Mouse (Mus musculus): Measurements from ENCODE around the gene Cd99l2. TPM values are rescaled to one million over a fixed set of nuclear protein-coding genes. Genes with fewer than 3 reads are reported as not detected.
"Not testable (repeated sequence)": the region's sequence is repeated elsewhere in the genome, so short reads cannot be mapped to it uniquely, and the experiment has no call there.

The Cd99l2 gene
- polyA plus RNA-seq, 1 experiment: 1.8 TPM

- WGBS: 74% methylated on average over 1 of the region's 1 CpGs
- no peak overlapping the region for H3K27ac ChIP-seq (ENCODE audit: insufficient read depth, low read depth, low read length)
- no peaks in the 10 kb centered on the region for H3K36me3 ChIP-seq (ENCODE audit: control insufficient read depth, insufficient read depth, low read length)
- H3K27me3 ChIP-seq (ENCODE audit: control insufficient read depth, insufficient read depth, low read length): no peaks in the 10 kb centered on the region
- TF ChIP-seq POLR2A (IDR thresholded peaks at IDR 0.05; ENCODE audit: low read depth, low read length) (no peak), CTCF (IDR thresholded peaks at IDR 0.05; ENCODE audit: extremely low read depth, insufficient read length, insufficient replicate concordance, low read depth, low read length) (no peak)
- 0 out of 2 replicates have a peak, but pooled peaks cover 1% of the 10 kb centered on the region for H3K4me1 ChIP-seq (ENCODE audit: control insufficient read depth, insufficient read depth, insufficient read length, low read length)
- H3K4me3 ChIP-seq (ENCODE audit: low read depth, low read length): no peak overlapping the region
These were observed 34.8 kb upstream of the Cd99l2 start for GRCm38 (mm10) chrX:71527461-71527860.

GRCm38 (mm10) chrX:71525593-71526299 lies 33.1 kb upstream of the Cd99l2 start:
- Histone ChIP-seq H3K4me1 (ENCODE audit: control insufficient read depth, insufficient read depth, insufficient read length, low read length) (0 out of 2 replicates have a peak, but pooled peaks cover 1% of the 10 kb centered on the region), H3K27ac (ENCODE audit: insufficient read depth, low read depth, low read length) (no peak overlapping the region), H3K27me3 (ENCODE audit: control insufficient read depth, insufficient read depth, low read length) (no peaks in the 10 kb centered on the region), H3K36me3 (ENCODE audit: control insufficient read depth, insufficient read depth, low read length) (no peaks in the 10 kb centered on the region), H3K4me3 (ENCODE audit: low read depth, low read length) (no peak overlapping the region)
- TF ChIP-seq POLR2A (IDR thresholded peaks at IDR 0.05; ENCODE audit: low read depth, low read length) (no peak), CTCF (IDR thresholded peaks at IDR 0.05; ENCODE audit: extremely low read depth, insufficient read length, insufficient replicate concordance, low read depth, low read length) (no peak)
- WGBS: 22% methylated on average over 3 of the region's 3 CpGs

- Histone ChIP-seq H3K27ac (ENCODE audit: insufficient read depth, low read depth, low read length) (no peak overlapping the region), H3K27me3 (ENCODE audit: control insufficient read depth, insufficient read depth, low read length) (no peaks in the 10 kb centered on the region), H3K36me3 (ENCODE audit: control insufficient read depth, insufficient read depth, low read length) (no peaks in the 10 kb centered on the region), H3K4me1 (ENCODE audit: control insufficient read depth, insufficient read depth, insufficient read length, low read length) (0 out of 2 replicates have a peak, but pooled peaks cover 1% of the 10 kb centered on the region), H3K4me3 (ENCODE audit: low read depth, low read length) (no peak overlapping the region)
- TF ChIP-seq CTCF (IDR thresholded peaks at IDR 0.05; ENCODE audit: extremely low read depth, insufficient read length, insufficient replicate concordance, low read depth, low read length): no peak
- 58% methylated on average over 2 of the region's 2 CpGs for WGBS
These were observed 31.7 kb upstream of the Cd99l2 start for GRCm38 (mm10) chrX:71524310-71524709.

DNA sequence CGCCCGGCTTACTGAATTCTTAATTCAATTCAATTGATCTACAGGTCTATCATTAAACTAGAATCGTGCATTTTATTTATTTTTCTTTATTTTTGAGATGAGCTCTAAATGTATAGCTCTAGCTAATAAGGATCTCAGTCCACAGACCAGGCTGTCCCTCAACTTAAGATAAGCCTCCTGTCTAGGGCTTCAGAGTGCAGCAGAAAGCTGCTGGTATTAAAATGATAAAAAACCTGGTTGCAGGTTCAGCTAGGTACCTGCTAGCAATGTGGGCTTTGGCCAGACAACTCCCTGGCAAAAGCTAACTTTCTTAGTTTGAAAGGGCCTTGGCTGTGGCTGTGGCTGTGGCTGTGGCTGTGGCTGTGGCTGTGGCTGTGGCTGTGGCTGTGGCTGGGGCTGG lies 30.2 kb upstream of the Cd99l2 start:
- H3K36me3 ChIP-seq (ENCODE audit: control insufficient read depth, insufficient read depth, low read length): no peaks in the 10 kb centered on the region
- no peak overlapping the region for H3K4me3 ChIP-seq (ENCODE audit: low read depth, low read length)
- no peak overlapping the region for H3K27ac ChIP-seq (ENCODE audit: insufficient read depth, low read depth, low read length)
- 94% methylated on average over 3 of the region's 3 CpGs for WGBS
- no peaks in the 10 kb centered on the region for H3K4me1 ChIP-seq (ENCODE audit: control insufficient read depth, insufficient read depth, insufficient read length, low read length)
- no peaks in the 10 kb centered on the region for H3K27me3 ChIP-seq (ENCODE audit: control insufficient read depth, insufficient read depth, low read length)
- TF ChIP-seq POLR2A (IDR thresholded peaks at IDR 0.05; ENCODE audit: low read depth, low read length) (no peak), CTCF (IDR thresholded peaks at IDR 0.05; ENCODE audit: extremely low read depth, insufficient read length, insufficient replicate concordance, low read depth, low read length) (no peak)

GRCm38 (mm10) chrX:71519252-71519651 lies 26.6 kb upstream of the Cd99l2 start:
- TF ChIP-seq POLR2A (IDR thresholded peaks at IDR 0.05; ENCODE audit: low read depth, low read length) (no peak), CTCF (IDR thresholded peaks at IDR 0.05; ENCODE audit: extremely low read depth, insufficient read length, insufficient replicate concordance, low read depth, low read length) (no peak)
- Histone ChIP-seq H3K4me1 (ENCODE audit: control insufficient read depth, insufficient read depth, insufficient read length, low read length) (no peaks in the 10 kb centered on the region), H3K27ac (ENCODE audit: insufficient read depth, low read depth, low read length) (no peak overlapping the region), H3K27me3 (ENCODE audit: control insufficient read depth, insufficient read depth, low read length) (no peaks in the 10 kb centered on the region), H3K36me3 (ENCODE audit: control insufficient read depth, insufficient read depth, low read length) (no peaks in the 10 kb centered on the region), H3K4me3 (ENCODE audit: low read depth, low read length) (no peak overlapping the region)
- 79% methylated on average over 4 of the region's 4 CpGs for WGBS

GRCm38 (mm10) chrX:71506591-71506990 lies 13.9 kb upstream of the Cd99l2 start:
- H3K27me3 ChIP-seq (ENCODE audit: control insufficient read depth, insufficient read depth, low read length); H3K27ac ChIP-seq (ENCODE audit: insufficient read depth, low read depth, low read length); H3K4me1 ChIP-seq (ENCODE audit: control insufficient read depth, insufficient read depth, insufficient read length, low read length); H3K36me3 ChIP-seq (ENCODE audit: control insufficient read depth, insufficient read depth, low read length); H3K4me3 ChIP-seq (ENCODE audit: low read depth, low read length): not testable (repeated sequence)
- 84% methylated on average over 4 of the region's 4 CpGs for WGBS

DNA sequence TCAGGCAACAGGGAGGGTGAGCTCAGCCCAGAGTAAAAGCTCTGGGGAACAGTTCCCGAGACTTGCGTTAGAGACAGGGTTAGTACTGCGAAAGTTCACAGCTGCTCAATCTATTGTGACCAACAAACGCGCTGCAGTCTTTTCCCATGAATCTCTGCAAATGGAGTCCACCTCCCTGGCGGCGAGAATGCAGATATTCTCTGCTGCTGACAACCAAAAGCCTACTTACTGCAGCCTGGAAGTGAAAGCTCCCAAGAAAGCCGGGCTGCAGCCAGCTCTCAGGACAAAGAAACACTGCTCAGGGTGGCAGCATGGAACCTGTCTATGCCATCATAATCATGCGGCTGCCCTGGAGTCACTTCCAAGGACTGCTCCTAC lies 619 bp upstream of the Cd99l2 start:
- 5% methylated on average over 9 of the region's 9 CpGs for WGBS
- H3K27me3 ChIP-seq (ENCODE audit: control insufficient read depth, insufficient read depth, low read length): no peaks in the 10 kb centered on the region
- H3K4me3 ChIP-seq (ENCODE audit: low read depth, low read length): peak overlapping the region; percentile 96
- H3K27ac ChIP-seq (ENCODE audit: insufficient read depth, low read depth, low read length): peak overlapping the region; percentile 85
- no peaks in the 10 kb centered on the region for H3K36me3 ChIP-seq (ENCODE audit: control insufficient read depth, insufficient read depth, low read length)
- no peaks in the 10 kb centered on the region for H3K4me1 ChIP-seq (ENCODE audit: control insufficient read depth, insufficient read depth, insufficient read length, low read length)
- TF ChIP-seq CTCF (IDR thresholded peaks at IDR 0.05; ENCODE audit: extremely low read depth, insufficient read length, insufficient replicate concordance, low read depth, low read length): peak; percentile 15; the same call in 1 of the 2 replicates
- no peak for TF ChIP-seq POLR2A (IDR thresholded peaks at IDR 0.05; ENCODE audit: low read depth, low read length)
